Mouse (Mus musculus) hematopoietic stem cell, adult 5-6 weeks (primary cell): ENCODE results near the gene Fut2. TPM values are rescaled to one million over a fixed set of nuclear protein-coding genes. Genes with fewer than 3 reads are reported as not detected.
A peak's percentile ranks its signal among the peaks of the same experiment; 100 is the strongest.

Experiments
- ATAC-seq, 2 experiments: fragments of 125-278 bp in 1 of 2; replicated peaks in 1 of 2; 2 replicates each; pipeline ENCODE4 v1.8.0; 2016 to 2017; ENCODE audit warnings: inconsistent platforms in 2 of 2, mild to moderate bottlenecking in 2 of 2, moderate number of reproducible peaks in 2 of 2, low read depth in 1 of 2, moderate TSS enrichment in 1 of 2; ENCODE audit not compliant: low FRiP score in 2 of 2, poor library complexity in 2 of 2, severe bottlenecking in 2 of 2, insufficient read depth in 1 of 2, low TSS enrichment in 1 of 2
- total RNA-seq: library from RNA; stranded (forward); fragments of 172-1452, 232-1000 nt; gene quantifications from 2 replicates; pipeline ENCODE4 v1.2.3, GENCODE M21; 2017

Gene Fut2
- not detected in 2 replicates for total RNA-seq

- ATAC-seq = no peak
These were observed at the start of gene Fut2 for GRCm38 (mm10) chr7:45666161-45666560. Gene Fut2, minus strand, starts transcription at chr7:45666394.

GRCm38 (mm10) chr7:45715090-45715708, 49.0 kb upstream of the Fut2 start, which contains the start of gene Rpl18:
Gene Rpl18, plus strand, starts transcription at chr7:45715457.
- peak; percentile 84 to 85 for ATAC-seq

GRCm38 (mm10) chr7:45714630-45715089, 48.5 kb upstream of the Fut2 start:
- ATAC-seq = no peak

- ATAC-seq = no peak
These were observed 47.8 kb upstream of the Fut2 start for GRCm38 (mm10) chr7:45713881-45714520.

GRCm38 (mm10) chr7:45713396-45713795, 47.2 kb upstream of the Fut2 start:
- ATAC-seq = no peak

- no peak for ATAC-seq
These were observed 46.0 kb upstream of the Fut2 start for GRCm38 (mm10) chr7:45712022-45712757.

GRCm38 (mm10) chr7:45711316-45712021, 45.3 kb upstream of the Fut2 start:
- no peak for ATAC-seq

GRCm38 (mm10) chr7:45710477-45711191, 44.4 kb upstream of the Fut2 start:
- no peak for ATAC-seq

GRCm38 (mm10) chr7:45709677-45710355, 43.6 kb upstream of the Fut2 start:
- ATAC-seq = no peak

- no peak for ATAC-seq
These were observed 42.8 kb upstream of the Fut2 start for GRCm38 (mm10) chr7:45709036-45709435.

GRCm38 (mm10) chr7:45708221-45708761, 42.1 kb upstream of the Fut2 start:
- ATAC-seq = no peak

GRCm38 (mm10) chr7:45707375-45707967, 41.3 kb upstream of the Fut2 start:
- ATAC-seq = peak; percentile 35 to 43

GRCm38 (mm10) chr7:45706721-45707241, 40.6 kb upstream of the Fut2 start:
- peak in 1 of 2 experiments; percentile 0; a peak in 1 of 4 replicates for ATAC-seq

GRCm38 (mm10) chr7:45705873-45706281, 39.7 kb upstream of the Fut2 start:
- ATAC-seq = no peak

- no peak for ATAC-seq
These were observed 39.3 kb upstream of the Fut2 start for GRCm38 (mm10) chr7:45705443-45705864.
